Mouse (Mus musculus) forebrain, embryonic 14.5 days (tissue): ENCODE measurements around the gene Dbndd2. TPM values are rescaled to one million over a fixed set of nuclear protein-coding genes. Genes with fewer than 3 reads are reported as not detected.
A peak's percentile ranks its signal among the peaks of the same experiment; 100 is the strongest.

Source experiments
- ATAC-seq: fragments of 200-750 bp; cut with Nextera tagmentation; 2 replicates; pipeline ENCODE4 v1.8.0; 2017; ENCODE audit warnings: mild to moderate bottlenecking, moderate library complexity
- DNase-seq: peaks from one replicate; pipeline ENCODE4 v3.0.0-alpha.2; 2015; ENCODE audit warnings: low spot score
- H3K27ac ChIP-seq: fragments of 300-500 bp; sonication (generic); 2 replicates; pipeline ENCODE4 v1.5.1; 2014; ENCODE audit warnings: low read depth, mild to moderate bottlenecking, control low read depth, low read length, moderate library complexity
- H3K27me3 ChIP-seq: fragments of 300-500 bp; sonication (generic); replicated peaks from 2 replicates; pipeline ENCODE4 v1.6.1; 2014; ENCODE audit warnings: low read length, control low read depth, mixed read lengths; ENCODE audit not compliant: control insufficient read depth, insufficient read depth
- H3K36me3 ChIP-seq: fragments of 300-500 bp; sonication (generic); 2 replicates; pipeline ENCODE4 v1.6.1; 2014; ENCODE audit warnings: low read length, control low read depth; ENCODE audit not compliant: control insufficient read depth, insufficient read depth
- H3K4me1 ChIP-seq: fragments of 300-500 bp; sonication (generic); 2 replicates; pipeline ENCODE4 v1.6.1; 2014; ENCODE audit warnings: antibody characterized with exemption, low read length, control low read depth; ENCODE audit not compliant: control insufficient read depth, insufficient read depth
- H3K4me2 ChIP-seq: fragments of 300-500 bp; sonication (generic); 2 replicates; pipeline ENCODE4 v1.6.1; 2014; ENCODE audit warnings: mild to moderate bottlenecking, control low read depth, low read length
- H3K4me3 ChIP-seq: fragments of 300-500 bp; sonication (generic); 2 replicates; pipeline ENCODE4 v1.5.1; 2014; ENCODE audit warnings: low read depth, low read length, control low read depth
- H3K9ac ChIP-seq: fragments of 300-500 bp; sonication (generic); 2 replicates; pipeline ENCODE4 v1.6.1; 2014; ENCODE audit warnings: mild to moderate bottlenecking, low read length, control low read depth, moderate library complexity
- H3K9me3 ChIP-seq: fragments of 300-500 bp; sonication (generic); replicated peaks from 2 replicates; pipeline ENCODE4 v1.6.1; 2016; ENCODE audit warnings: low read length, control low read depth, mixed read lengths; ENCODE audit not compliant: control insufficient read depth
- WGBS: fragments of 180-500 bp; shearing (Covaris S2); extraction: QIAGEN DNeasy Blood & Tissue Kit; methylation state at CpG from one replicate; pipeline ENCODE4 v1.1.7; 2014; 5-methylcytosine and 5-hydroxymethylcytosine counted together
- polyA plus RNA-seq: library from polyadenylated mRNA; unstranded; fragments of >200 nt; fragmentation: Nextera tagmentation; extraction: Ambion mirVana; gene quantifications from 2 replicates; pipeline ENCODE4 v1.2.1, GENCODE M21; 2014

The Dbndd2 gene
- polyA plus RNA-seq, 1 experiment from 2014 or later, result 3.5 TPM

GRCm38 (mm10) chr2:164449341-164450042 lies 36.4 kb upstream of the Dbndd2 start:
- no peak overlapping the region for H3K9ac ChIP-seq
- no peak overlapping the region for H3K27ac ChIP-seq
- DNase-seq, result no peak
- no peaks in the 10 kb centered on the region for H3K27me3 ChIP-seq
- H3K9me3 ChIP-seq, result no peaks in the 10 kb centered on the region
- ATAC-seq, result no peak
- no peak overlapping the region for H3K4me2 ChIP-seq
- H3K4me3 ChIP-seq, result no peak overlapping the region
- WGBS, result 89% methylated on average over 14 of the region's 14 CpGs
- no peaks in the 10 kb centered on the region for H3K36me3 ChIP-seq
- no peaks in the 10 kb centered on the region for H3K4me1 ChIP-seq

GRCm38 (mm10) chr2:164452000-164452676 lies 33.8 kb upstream of the Dbndd2 start:
- Histone ChIP-seq H3K27ac (no peak overlapping the region), H3K4me1 (no peaks in the 10 kb centered on the region), H3K4me2 (no peak overlapping the region), H3K27me3 (no peaks in the 10 kb centered on the region), H3K9ac (no peak overlapping the region), H3K9me3 (no peaks in the 10 kb centered on the region), H3K36me3 (no peaks in the 10 kb centered on the region), H3K4me3 (no peak overlapping the region)
- ATAC-seq (no peak), DNase-seq (no peak)
- 46% methylated on average over 12 of the region's 13 CpGs for WGBS

- Histone ChIP-seq H3K27me3 (no peaks in the 10 kb centered on the region), H3K4me1 (no peaks in the 10 kb centered on the region), H3K36me3 (no peaks in the 10 kb centered on the region), H3K9ac (no peak overlapping the region), H3K4me2 (no peak overlapping the region), H3K27ac (no peak overlapping the region), H3K9me3 (no peaks in the 10 kb centered on the region), H3K4me3 (no peak overlapping the region)
- DNase-seq (no peak), ATAC-seq (no peak)
- WGBS, result 84% methylated on average over 14 of the region's 14 CpGs
These were observed 32.7 kb upstream of the Dbndd2 start for GRCm38 (mm10) chr2:164453047-164453757.

- DNase-seq (no peak), ATAC-seq (no peak)
- Histone ChIP-seq H3K36me3 (no peaks in the 10 kb centered on the region), H3K9ac (no peak overlapping the region), H3K4me3 (no peak overlapping the region), H3K4me1 (no peaks in the 10 kb centered on the region), H3K9me3 (no peaks in the 10 kb centered on the region), H3K4me2 (no peak overlapping the region), H3K27me3 (no peaks in the 10 kb centered on the region), H3K27ac (no peak overlapping the region)
- 75% methylated on average over 7 of the region's 7 CpGs for WGBS
These were observed 31.9 kb upstream of the Dbndd2 start for GRCm38 (mm10) chr2:164453887-164454500.

GRCm38 (mm10) chr2:164454846-164455245 lies 31.1 kb upstream of the Dbndd2 start:
- DNase-seq (no peak), ATAC-seq (no peak)
- no peak overlapping the region for H3K4me3 ChIP-seq
- no peak overlapping the region for H3K9ac ChIP-seq
- H3K36me3 ChIP-seq, result no peaks in the 10 kb centered on the region
- WGBS, result 73% methylated on average over 10 of the region's 10 CpGs
- H3K9me3 ChIP-seq, result no peaks in the 10 kb centered on the region
- no peak overlapping the region for H3K4me2 ChIP-seq
- H3K27ac ChIP-seq, result no peak overlapping the region
- no peaks in the 10 kb centered on the region for H3K4me1 ChIP-seq
- no peaks in the 10 kb centered on the region for H3K27me3 ChIP-seq

GRCm38 (mm10) chr2:164455421-164456190 lies 30.3 kb upstream of the Dbndd2 start:
- no peaks in the 10 kb centered on the region for H3K4me1 ChIP-seq
- H3K4me3 ChIP-seq, result no peak overlapping the region
- DNase-seq, result no peak
- no peaks in the 10 kb centered on the region for H3K27me3 ChIP-seq
- no peak overlapping the region for H3K27ac ChIP-seq
- H3K9ac ChIP-seq, result no peak overlapping the region
- H3K9me3 ChIP-seq, result no peaks in the 10 kb centered on the region
- no peak for ATAC-seq
- 74% methylated on average over 6 of the region's 6 CpGs for WGBS
- H3K4me2 ChIP-seq, result no peak overlapping the region
- no peaks in the 10 kb centered on the region for H3K36me3 ChIP-seq

GRCm38 (mm10) chr2:164456413-164456812 lies 29.5 kb upstream of the Dbndd2 start:
- H3K4me2 ChIP-seq, result no peak overlapping the region
- no peak overlapping the region for H3K27ac ChIP-seq
- no peak overlapping the region for H3K9ac ChIP-seq
- WGBS, result 90% methylated on average over 1 of the region's 1 CpGs
- H3K4me3 ChIP-seq, result no peak overlapping the region
- no peaks in the 10 kb centered on the region for H3K4me1 ChIP-seq
- H3K27me3 ChIP-seq, result no peaks in the 10 kb centered on the region
- no peaks in the 10 kb centered on the region for H3K36me3 ChIP-seq
- DNase-seq, result no peak
- no peaks in the 10 kb centered on the region for H3K9me3 ChIP-seq
- ATAC-seq, result no peak

- no peaks in the 10 kb centered on the region for H3K9me3 ChIP-seq
- no peak within 1 kb of the TSS for H3K4me2 ChIP-seq
- H3K4me1 ChIP-seq, result peaks cover 4% of the 10 kb centered on the region
- peak; percentile 30 for DNase-seq
- H3K27me3 ChIP-seq, result no peaks in the 10 kb centered on the region
- H3K4me3 ChIP-seq, result no peak within 1 kb of the TSS
- no peak within 1 kb of the TSS for H3K27ac ChIP-seq
- 2% methylated on average over 7 of the region's 7 CpGs for WGBS
- H3K9ac ChIP-seq, result peak within 1 kb of the TSS; percentile 47
- ATAC-seq, result no peak
- H3K36me3 ChIP-seq, result no peaks in the 10 kb centered on the region
These were observed 29.0 kb upstream of the Dbndd2 start, which contains the start of gene Sys1 for GRCm38 (mm10) chr2:164456864-164457300. Gene Sys1, plus strand, starts transcription at chr2:164456964.
